Mouse (Mus musculus) heart, adult 2 months (tissue): ENCODE measurements around the gene Col8a2. TPM values are rescaled to one million over a fixed set of nuclear protein-coding genes. Genes with fewer than 3 reads are reported as not detected.

Experiments
- DNase-seq, 2 experiments: peaks; one replicate each; pipeline ENCODE4 v3.0.0; 2021
- H3K27ac ChIP-seq: fragments of 200-600 bp; 2 replicates; pipeline ENCODE4 v1.8.1; 2022
- H3K27me3 ChIP-seq: fragments of 200-500 bp; 2 replicates; pipeline ENCODE4 v1.6.1; 2012; ENCODE audit warnings: mild to moderate bottlenecking, low read length, inconsistent platforms, mixed read lengths; ENCODE audit not compliant: control insufficient read depth, insufficient read depth
- H3K36me3 ChIP-seq: fragments of 200-500 bp; 2 replicates; pipeline ENCODE4 v1.6.1; 2012; ENCODE audit warnings: low read length, inconsistent platforms; ENCODE audit not compliant: control insufficient read depth, insufficient read depth
- H3K4me1 ChIP-seq: fragments of 200-500 bp; 2 replicates; pipeline ENCODE4 v1.6.1; 2011; ENCODE audit warnings: low read length; ENCODE audit not compliant: control insufficient read depth, insufficient read depth
- H3K4me3 ChIP-seq: fragments of 200-600 bp; 2 replicates; pipeline ENCODE4 v1.8.1; 2022
- H3K79me2 ChIP-seq: fragments of 200-500 bp; replicated peaks from 2 replicates; pipeline ENCODE4 v1.6.1; 2012; ENCODE audit warnings: mild to moderate bottlenecking, inconsistent platforms, low read length, moderate library complexity, mixed read lengths; ENCODE audit not compliant: control insufficient read depth, insufficient read depth
- H3K9ac ChIP-seq: fragments of 200-500 bp; 2 replicates; pipeline ENCODE4 v1.6.1; 2012; ENCODE audit warnings: low read depth, mild to moderate bottlenecking, control low read depth, inconsistent platforms, low read length, mixed read lengths
- CTCF ChIP-seq: fragments of 200-600 bp; IDR thresholded peaks from 2 replicates; pipeline ENCODE4 v1.8.1; 2022; ENCODE audit warnings: antibody characterized with exemption, mild to moderate bottlenecking, moderate library complexity
- EP300 ChIP-seq: fragments of 200-500 bp; IDR thresholded peaks from 2 replicates; pipeline ENCODE4 v1.6.1; 2011; ENCODE audit warnings: low read depth, low read length, control low read depth; ENCODE audit not compliant: insufficient read depth
- POLR2A ChIP-seq: fragments of 200-500 bp; IDR thresholded peaks from 2 replicates; pipeline ENCODE4 v1.6.1; 2011; ENCODE audit warnings: mild to moderate bottlenecking, low read depth, low read length, control low read depth; ENCODE audit not compliant: insufficient read depth
- WGBS: fragments of 180-500 bp; shearing (Covaris S2); methylation state at CpG from one replicate; pipeline ENCODE4 v1.1.7; 2018; 5-methylcytosine and 5-hydroxymethylcytosine counted together
- intact Hi-C: fragments of 180-260 bp; cut with DNase I; formaldehyde crosslinking; loops from one replicate; pipeline ENCODE4 v1.15.1; 2025
- polyA plus RNA-seq: library from polyadenylated mRNA; depleted of rRNA; stranded (reverse); fragments of >200 nt; gene quantifications from 2 replicates; pipeline ENCODE4 v1.2.3, GENCODE M21; 2012
- total RNA-seq, 2 experiments: library from RNA; stranded (reverse); gene quantifications; 2 replicates each; pipeline ENCODE4 v1.2.3; 2021

Gene Col8a2
- total and polyA plus RNA-seq, 3 experiments: 0.45 to 0.66 (median 0.57) TPM

DNA sequence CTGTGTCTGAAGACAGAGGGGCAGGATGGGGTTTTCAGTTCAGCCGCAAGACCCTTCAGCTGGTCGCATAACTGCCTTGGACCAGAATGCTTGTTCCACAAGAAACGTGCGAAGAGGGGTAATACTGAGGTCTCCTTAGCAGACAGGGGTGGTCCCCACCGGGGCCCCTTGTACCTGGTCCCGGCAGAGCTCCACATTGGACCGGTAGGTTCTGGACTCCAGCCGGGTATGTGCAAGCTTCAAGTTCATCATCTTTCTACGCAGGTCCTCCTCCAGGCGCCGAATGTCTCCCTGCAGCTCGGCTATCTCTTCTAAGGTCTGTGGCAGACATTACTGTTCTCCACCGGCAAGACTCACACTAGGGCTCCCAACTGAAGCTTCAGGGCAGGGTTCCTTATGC, 36.1 kb downstream of the Col8a2 start:
- no peak for DNase-seq
- no peaks in the 10 kb centered on the region; the same call in 1 of the 2 replicates for H3K79me2 ChIP-seq
- 92% methylated on average over 13 of the region's 13 CpGs for WGBS
- no peaks in the 10 kb centered on the region for H3K27me3 ChIP-seq
- no peak for TF ChIP-seq CTCF
- no peak for TF ChIP-seq EP300
- TF ChIP-seq POLR2A: no peak
- no peak overlapping the region for H3K9ac ChIP-seq
- H3K27ac ChIP-seq: no peak overlapping the region
- no peaks in the 10 kb centered on the region for H3K36me3 ChIP-seq
- intact Hi-C loops: loop anchor here (5.0 kb wide), 1 partner anchor 105 kb away; the partner anchor contains the start of gene Ago3
- no peak overlapping the region for H3K4me3 ChIP-seq
- no peaks in the 10 kb centered on the region for H3K4me1 ChIP-seq

DNA sequence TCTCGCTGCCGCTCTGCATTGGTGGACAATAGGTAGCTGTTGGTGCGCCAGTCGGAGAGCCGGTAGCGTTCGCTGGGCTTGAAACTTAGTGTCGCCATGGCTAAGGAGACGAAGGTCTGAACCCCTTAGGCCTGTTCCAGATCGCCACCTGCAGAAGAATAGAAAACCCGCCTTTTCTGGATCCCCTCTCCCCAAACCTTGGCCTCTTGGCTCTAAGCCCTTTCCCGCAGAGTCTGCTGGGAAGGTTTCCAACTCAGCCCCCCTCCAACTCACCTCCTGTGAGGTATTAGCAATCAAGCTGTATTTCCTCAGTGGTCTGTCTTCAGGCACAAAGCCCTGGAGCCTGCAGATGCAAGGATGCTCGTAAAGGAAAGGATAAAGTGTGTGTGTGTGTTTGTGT, 38.3 kb downstream of the Col8a2 start:
- intact Hi-C loops: loop anchor here (5.0 kb wide), 1 partner anchor 102 kb away; the partner anchor contains the start of gene Ago3
- no peaks in the 10 kb centered on the region for H3K27me3 ChIP-seq
- no peak overlapping the region for H3K4me3 ChIP-seq
- DNase-seq: no peak
- H3K27ac ChIP-seq: no peak overlapping the region
- WGBS: 61% methylated on average over 13 of the region's 13 CpGs
- no peaks in the 10 kb centered on the region for H3K4me1 ChIP-seq
- TF ChIP-seq EP300 (no peak), POLR2A (no peak), CTCF (no peak)
- no peaks in the 10 kb centered on the region for H3K36me3 ChIP-seq
- H3K79me2 ChIP-seq: no peaks in the 10 kb centered on the region; the same call in 1 of the 2 replicates
- H3K9ac ChIP-seq: no peak overlapping the region

DNA sequence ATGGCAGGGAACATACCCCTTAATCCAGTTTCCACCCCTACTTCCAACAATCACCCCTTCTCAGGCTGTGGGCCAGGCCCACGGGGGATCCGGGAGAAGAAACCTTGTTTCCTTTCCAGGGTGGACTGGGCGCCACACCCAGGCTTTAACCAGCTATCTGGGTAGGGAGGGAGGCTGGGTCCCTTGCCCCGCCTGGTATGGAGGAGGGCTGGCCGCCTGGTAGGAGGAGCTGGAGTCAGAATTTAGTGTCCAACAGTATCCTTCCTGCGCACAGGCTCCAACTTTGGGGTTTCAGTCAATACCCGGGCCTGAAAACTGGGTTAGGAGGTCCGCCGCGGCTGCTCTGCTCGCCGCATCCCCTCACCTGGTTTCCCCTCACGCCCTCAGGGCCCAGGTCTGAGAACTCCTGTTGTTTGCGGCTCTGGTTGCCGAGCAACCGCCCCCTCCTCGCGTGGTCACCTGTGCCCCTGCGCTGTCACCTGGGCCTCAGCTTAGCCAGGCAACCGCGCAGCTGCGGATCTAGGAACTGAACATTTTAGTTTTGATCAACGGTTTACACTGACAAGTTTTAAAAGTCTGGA, 38.8 kb downstream of the Col8a2 start, which contains the start of gene Tekt2:
Gene Tekt2, minus strand, starts transcription at position 408 of the 581 bp plus-strand sequence.
- TF ChIP-seq EP300 (no peak), POLR2A (no peak), CTCF (no peak)
- 28% methylated on average over 23 of the region's 23 CpGs for WGBS
- Histone ChIP-seq H3K27me3 (no peaks in the 10 kb centered on the region), H3K79me2 (no peaks in the 10 kb centered on the region; the same call in 1 of the 2 replicates), H3K27ac (no peak within 1 kb of the TSS), H3K4me3 (no peak within 1 kb of the TSS), H3K4me1 (no peaks in the 10 kb centered on the region), H3K36me3 (no peaks in the 10 kb centered on the region), H3K9ac (no peak within 1 kb of the TSS)
- intact Hi-C loops: no loop called here
- DNase-seq: no peak

DNA sequence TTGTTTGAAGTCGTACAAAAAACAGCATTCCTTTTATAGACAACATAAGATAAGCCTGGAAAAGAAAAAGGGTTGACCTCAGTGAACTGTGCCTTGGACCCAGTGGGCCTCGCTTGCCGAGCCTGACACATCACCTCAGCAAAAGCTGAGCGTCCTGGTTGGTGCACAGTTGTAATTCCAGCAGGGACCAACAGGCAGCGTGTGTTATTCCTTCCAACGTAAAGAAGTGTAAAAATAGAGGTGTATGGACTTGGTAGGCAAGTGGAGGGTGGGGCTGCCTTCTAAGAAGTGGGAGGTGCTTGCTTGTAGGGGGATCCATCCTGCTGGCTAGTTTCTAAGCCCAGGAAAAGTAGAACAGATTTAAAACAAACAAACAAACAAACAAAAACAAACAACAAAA, 39.4 kb downstream of the Col8a2 start:
- TF ChIP-seq EP300 (no peak), CTCF (no peak), POLR2A (no peak)
- Histone ChIP-seq H3K4me1 (no peaks in the 10 kb centered on the region), H3K9ac (no peak overlapping the region), H3K27me3 (no peaks in the 10 kb centered on the region), H3K27ac (no peak overlapping the region), H3K4me3 (no peak overlapping the region), H3K36me3 (no peaks in the 10 kb centered on the region), H3K79me2 (no peaks in the 10 kb centered on the region; the same call in 1 of the 2 replicates)
- no peak for DNase-seq
- intact Hi-C loops: no loop called here
- 39% methylated on average over 6 of the region's 6 CpGs for WGBS

DNA sequence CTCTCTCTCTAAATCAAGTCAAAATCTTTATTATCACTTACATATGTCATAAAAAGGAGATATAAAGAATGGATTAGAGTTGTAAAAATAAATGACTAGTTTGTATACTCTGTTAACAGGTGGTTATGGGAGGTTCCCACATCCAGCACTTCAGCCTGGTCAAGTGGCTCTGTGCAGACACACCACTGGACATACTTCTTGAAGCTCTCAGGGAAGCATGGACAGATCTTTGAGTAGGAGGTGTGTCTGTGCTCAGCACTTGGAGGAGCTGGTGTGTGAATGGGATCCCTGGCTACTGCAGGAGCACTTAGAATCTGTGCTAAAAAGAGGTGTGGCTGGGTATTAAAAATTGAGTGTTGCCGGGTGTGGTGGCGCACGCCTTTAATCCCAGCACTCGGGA, 43.7 kb downstream of the Col8a2 start:
- H3K27me3 ChIP-seq: no peaks in the 10 kb centered on the region
- H3K36me3 ChIP-seq: no peaks in the 10 kb centered on the region
- H3K9ac ChIP-seq: no peak overlapping the region
- intact Hi-C loops: no loop called here
- no peaks in the 10 kb centered on the region for H3K79me2 ChIP-seq
- H3K4me3 ChIP-seq: no peak overlapping the region
- 93% methylated on average over 4 of the region's 4 CpGs for WGBS
- no peaks in the 10 kb centered on the region for H3K4me1 ChIP-seq
- TF ChIP-seq POLR2A: no peak
- TF ChIP-seq CTCF: no peak
- no peak for TF ChIP-seq EP300
- H3K27ac ChIP-seq: no peak overlapping the region
- DNase-seq: no peak

DNA sequence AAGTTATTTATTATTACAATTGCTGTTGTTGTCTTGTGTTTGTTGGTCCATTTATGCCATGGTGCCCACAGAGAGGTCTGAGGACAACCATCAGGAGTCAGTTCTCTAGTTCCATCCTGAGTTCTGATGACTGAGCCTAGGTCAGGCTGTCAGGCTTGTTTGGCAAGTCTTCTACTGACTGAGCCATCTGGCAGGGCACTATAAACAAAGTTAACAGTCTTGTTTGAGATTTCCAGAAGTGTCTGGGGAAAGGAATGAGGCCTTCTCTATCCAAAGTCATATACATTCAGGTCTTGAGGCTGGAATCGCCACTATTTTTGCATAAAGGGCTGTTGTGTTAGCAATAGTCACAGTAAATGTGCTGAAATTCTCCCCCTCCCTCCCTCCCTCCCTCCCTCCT, 45.2 kb downstream of the Col8a2 start:
- Histone ChIP-seq H3K9ac (no peak overlapping the region), H3K27me3 (no peaks in the 10 kb centered on the region), H3K27ac (no peak overlapping the region), H3K4me3 (no peak overlapping the region), H3K4me1 (no peaks in the 10 kb centered on the region; the same call in 1 of the 2 replicates), H3K36me3 (no peaks in the 10 kb centered on the region), H3K79me2 (no peaks in the 10 kb centered on the region)
- 61% methylated on average over 1 of the region's 1 CpGs for WGBS
- DNase-seq: no peak
- intact Hi-C loops: no loop called here
- TF ChIP-seq EP300: no peak
- TF ChIP-seq POLR2A: no peak
- no peak for TF ChIP-seq CTCF
